22 mouse cellular contexts compared by ENCODE assay signal in the genomic region with DNA sequence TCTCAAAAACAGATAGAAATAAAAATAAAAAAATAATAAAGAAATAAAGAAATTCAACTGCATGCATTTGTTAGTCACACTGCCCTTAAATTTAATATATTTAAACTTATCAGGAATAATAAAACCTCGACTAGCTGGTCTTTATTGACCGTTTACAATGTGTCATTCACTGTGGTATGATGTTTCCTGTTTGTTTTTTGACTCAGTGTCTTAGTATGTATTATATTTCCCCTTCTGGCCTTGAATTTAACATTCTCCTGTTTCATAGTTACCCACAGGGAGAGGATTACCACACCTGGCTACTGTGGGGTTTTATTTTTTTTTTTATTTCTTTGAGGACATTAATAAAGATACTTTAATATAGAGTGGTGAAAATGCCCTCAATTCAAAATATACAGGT. TPM values are rescaled to one million over a fixed set of nuclear protein-coding genes. Genes with fewer than 3 reads are reported as not detected.
"Had no signal": no experiment of that assay in that cellular context is flagged by ENCODE, and none has a peak within 500 bp of the region (broad histone marks: within the 10 kb centered on the region; RNA-seq: fewer than 3 reads in every experiment).

No protein-coding gene starts in this region.

- H3K4me2 ChIP-seq: liver, embryonic 15.5 days; lung, embryonic 15.5 days; midbrain, embryonic 11.5 days; midbrain, embryonic 13.5 days; midbrain, embryonic 15.5 days; neural tube, embryonic 13.5 days; neural tube, embryonic 15.5 days; stomach, embryonic 15.5 days had no signal

- DNase-seq: liver, postnatal 0 days; lung, adult 2 months; lung, postnatal 14 days; lung, postnatal 36 days; right cerebral cortex, postnatal 14 days; thymus, adult 2 months; thymus, postnatal 36 days had no signal

- H3K4me3 ChIP-seq: liver, embryonic 15.5 days; lung, embryonic 15.5 days; megakaryocyte, embryonic 14.5 days; midbrain, embryonic 13.5 days; midbrain, embryonic 15.5 days; neural tube, embryonic 13.5 days; neural tube, embryonic 15.5 days; stomach, embryonic 15.5 days had no signal

- H3K27me3 ChIP-seq: liver, embryonic 15.5 days; lung, embryonic 15.5 days; midbrain, embryonic 13.5 days; midbrain, embryonic 15.5 days; neural tube, embryonic 13.5 days; neural tube, embryonic 15.5 days; stomach, embryonic 15.5 days had no signal

- H3K36me3 ChIP-seq: liver, embryonic 15.5 days; lung, embryonic 15.5 days; midbrain, embryonic 13.5 days; midbrain, embryonic 15.5 days; neural tube, embryonic 13.5 days; neural tube, embryonic 15.5 days; stomach, embryonic 15.5 days had no signal

RNA-seq across cellular contexts. Expression of a gene that starts 8.4 kb away (rescaled TPM):
- total RNA-seq: megakaryocyte progenitor cell, adult 5-6 weeks had no signal
- polyA plus RNA-seq: midbrain, embryonic 15.5 days had no signal

RNA-seq across cellular contexts. Expression of a gene that starts 47.6 kb away (rescaled TPM):
- total RNA-seq: megakaryocyte progenitor cell, adult 5-6 weeks; midbrain, postnatal 0 days; monocyte, adult 5-6 weeks had no signal
- polyA plus RNA-seq: liver, embryonic 15.5 days; liver, postnatal 0 days; lung, adult 2 months; macrophage; midbrain, embryonic 11.5 days; midbrain, embryonic 13.5 days; midbrain, embryonic 15.5 days; midbrain, postnatal 0 days; neural tube, embryonic 11.5 days; neural tube, embryonic 15.5 days; spleen, adult 2 months; thymus, adult 2 months had no signal
